Mouse (Mus musculus): ENCODE data around the gene Pi4k2a.
"Not testable (repeated sequence)": the region's sequence is repeated elsewhere in the genome, so short reads cannot be mapped to it uniquely, and the experiment has no call there.

Gene Pi4k2a

GRCm38 (mm10) chr19:42080469-42080868 lies 9.8 kb upstream of the Pi4k2a start:
- no peak for DNase-seq (ENCODE audit: low read depth, low spot score)

GRCm38 (mm10) chr19:42081613-42082012 lies 8.7 kb upstream of the Pi4k2a start:
- DNase-seq (ENCODE audit: low read depth, low spot score), result not testable (repeated sequence)

- DNase-seq (ENCODE audit: low read depth, low spot score), result no peak
Measured at GRCm38 (mm10) chr19:42085690-42086089, 4.6 kb upstream of the Pi4k2a start.

- DNase-seq (ENCODE audit: low read depth, low spot score), result peak; percentile 82
Measured at GRCm38 (mm10) chr19:42086166-42086565, 4.1 kb upstream of the Pi4k2a start, which contains the start of gene Morn4. TSS of gene Morn4 (minus strand) at chr19:42086357.

- no peak for DNase-seq (ENCODE audit: low read depth, low spot score)
Measured at GRCm38 (mm10) chr19:42089103-42089747, 1.0 kb upstream of the Pi4k2a start.

- DNase-seq (ENCODE audit: low read depth, low spot score), result no peak
Measured at GRCm38 (mm10) chr19:42090637-42091141, 419 bp downstream of the Pi4k2a start.

- DNase-seq (ENCODE audit: low read depth, low spot score), result no peak
Measured at GRCm38 (mm10) chr19:42099406-42099805, 9.1 kb downstream of the Pi4k2a start.

- no peak for DNase-seq (ENCODE audit: low read depth, low spot score)
Measured at GRCm38 (mm10) chr19:42104681-42105080, 14.4 kb downstream of the Pi4k2a start.

- DNase-seq (ENCODE audit: low read depth, low spot score), result no peak
Measured at GRCm38 (mm10) chr19:42115783-42116335, 25.6 kb downstream of the Pi4k2a start.

- DNase-seq (ENCODE audit: low read depth, low spot score), result no peak
Measured at GRCm38 (mm10) chr19:42118142-42118541, 27.9 kb downstream of the Pi4k2a start.

- no peak for DNase-seq (ENCODE audit: low read depth, low spot score)
Measured at GRCm38 (mm10) chr19:42118596-42118995, 28.3 kb downstream of the Pi4k2a start.

- DNase-seq (ENCODE audit: low read depth, low spot score), result no peak
Measured at GRCm38 (mm10) chr19:42120451-42120850, 30.2 kb downstream of the Pi4k2a start.

- DNase-seq (ENCODE audit: low read depth, low spot score), result no peak
Measured at GRCm38 (mm10) chr19:42124684-42125083, 34.4 kb downstream of the Pi4k2a start.

GRCm38 (mm10) chr19:42125501-42126218 lies 35.4 kb downstream of the Pi4k2a start:
- DNase-seq (ENCODE audit: low read depth, low spot score), result no peak

GRCm38 (mm10) chr19:42126219-42126605 lies 35.9 kb downstream of the Pi4k2a start:
- DNase-seq (ENCODE audit: low read depth, low spot score), result no peak

- DNase-seq (ENCODE audit: low read depth, low spot score), result no peak
Measured at GRCm38 (mm10) chr19:42127024-42127423, 36.8 kb downstream of the Pi4k2a start.

GRCm38 (mm10) chr19:42128052-42128740 lies 37.9 kb downstream of the Pi4k2a start:
- DNase-seq (ENCODE audit: low read depth, low spot score), result no peak

- DNase-seq (ENCODE audit: low read depth, low spot score), result peak; percentile 89
Measured at GRCm38 (mm10) chr19:42128787-42129508, 38.7 kb downstream of the Pi4k2a start, which contains the start of gene Avpi1. TSS of gene Avpi1 (minus strand) at chr19:42129059.

- DNase-seq (ENCODE audit: low read depth, low spot score), result no peak
Measured at GRCm38 (mm10) chr19:42129509-42130293, 39.4 kb downstream of the Pi4k2a start.

- no peak for DNase-seq (ENCODE audit: low read depth, low spot score)
Measured at GRCm38 (mm10) chr19:42130294-42130606, 40.0 kb downstream of the Pi4k2a start.

- no peak for DNase-seq (ENCODE audit: low read depth, low spot score)
Measured at GRCm38 (mm10) chr19:42131101-42131500, 40.8 kb downstream of the Pi4k2a start.

All from retina, adult 2 months (tissue).